Mouse (Mus musculus) C2C12 (cell line): Measurements from ENCODE around the gene Pdlim5.

Source experiments
- CEBPB ChIP-seq: IDR thresholded peaks from one replicate; pipeline ENCODE4 v1.6.1; 2011; ENCODE audit warnings: low read depth, mild to moderate bottlenecking, control low read depth, moderate library complexity
- CTCF ChIP-seq: IDR thresholded peaks from one replicate; pipeline ENCODE4 v1.5.1; 2011; ENCODE audit not compliant: control insufficient read depth, insufficient read depth, insufficient read length
- FOSL1 ChIP-seq: IDR thresholded peaks from one replicate; pipeline ENCODE4 v1.8.0; 2011; ENCODE audit warnings: mild to moderate bottlenecking, low read length; ENCODE audit not compliant: poor library complexity, insufficient read depth, severe bottlenecking
- MAX ChIP-seq: IDR thresholded peaks from one replicate; pipeline ENCODE4 v1.6.1; 2011; ENCODE audit warnings: mild to moderate bottlenecking, control low read depth
- MYOD1 ChIP-seq: IDR thresholded peaks from one replicate; pipeline ENCODE4 v1.6.1; 2011; ENCODE audit warnings: low read depth; ENCODE audit not compliant: control insufficient read depth, insufficient read length
- MYOG ChIP-seq: IDR thresholded peaks from one replicate; pipeline ENCODE4 v1.6.1; 2011; ENCODE audit not compliant: control insufficient read depth, insufficient read length; ENCODE audit errors: extremely low read depth
- USF1 ChIP-seq: IDR thresholded peaks from one replicate; pipeline ENCODE4 v1.6.1; 2011; ENCODE audit warnings: low read depth, mild to moderate bottlenecking, control low read depth, moderate library complexity

DNA sequence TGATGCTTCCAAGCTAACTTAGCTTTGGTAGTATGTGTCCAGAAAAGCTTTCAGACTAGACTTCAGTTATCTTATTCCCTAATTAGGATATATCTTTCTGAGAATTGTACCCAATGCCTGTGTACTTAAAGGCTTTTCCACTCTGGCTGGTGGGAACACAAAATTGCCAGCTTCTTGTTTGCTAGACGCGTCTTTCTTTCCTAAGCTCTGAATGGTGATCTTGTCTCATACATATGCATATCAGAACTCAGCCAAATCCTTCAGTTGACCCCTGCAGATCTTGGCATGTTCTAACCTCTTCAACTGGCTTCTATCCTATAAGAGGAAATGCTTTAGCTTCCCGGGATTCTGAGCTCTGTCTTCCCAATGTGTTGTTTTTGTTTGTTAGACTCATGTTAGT is 31.3 kb upstream of the Pdlim5 start:
- no peak for TF ChIP-seq CTCF
- TF ChIP-seq MYOG, result no peak
- TF ChIP-seq MAX, result no peak
- no peak for TF ChIP-seq MYOD1
- TF ChIP-seq CEBPB, result no peak
- TF ChIP-seq USF1, result no peak
- TF ChIP-seq FOSL1, result no peak
